Mouse (Mus musculus): Measurements from ENCODE around the gene Obox6.

Gene Obox6

GRCm38 (mm10) chr7:15839578-15839977 is at the start of gene Obox6:
TSS of gene Obox6 (minus strand) at chr7:15839678.
- CTCF ChIA-PET = no interaction called here

GRCm38 (mm10) chr7:15884127-15884526 is 44.6 kb upstream of the Obox6 start:
- CTCF ChIA-PET = no interaction called here

GRCm38 (mm10) chr7:15882317-15882716 is 42.8 kb upstream of the Obox6 start, which contains the start of gene Crxos:
TSS of gene Crxos (plus strand) at chr7:15882617.
- CTCF ChIA-PET = no interaction called here

- CTCF ChIA-PET = no interaction called here
Measured at GRCm38 (mm10) chr7:15881831-15882230, 42.4 kb upstream of the Obox6 start.

- CTCF ChIA-PET = no interaction called here
Measured at GRCm38 (mm10) chr7:15881388-15881787, 41.9 kb upstream of the Obox6 start.

- CTCF ChIA-PET = no interaction called here
Measured at GRCm38 (mm10) chr7:15879756-15880155, 40.3 kb upstream of the Obox6 start, which contains the start of gene Crx. TSS of gene Crx (minus strand) at chr7:15879968.

- CTCF ChIA-PET = no interaction called here
Measured at GRCm38 (mm10) chr7:15864104-15864503, 24.6 kb upstream of the Obox6 start.

- CTCF ChIA-PET = no interaction called here
Measured at GRCm38 (mm10) chr7:15859657-15860056, 20.2 kb upstream of the Obox6 start.
